Mouse (Mus musculus) megakaryocyte, adult 5-6 weeks (primary cell): ENCODE measurements around the gene Arhgef18. TPM values are rescaled to one million over a fixed set of nuclear protein-coding genes. Genes with fewer than 3 reads are reported as not detected.

Source experiments
- ATAC-seq: 2 replicates; pipeline ENCODE4 v1.8.0; 2016; ENCODE audit warnings: mild to moderate bottlenecking, inconsistent platforms; ENCODE audit not compliant: poor library complexity, severe bottlenecking
- total RNA-seq, 2 experiments: library from RNA; stranded (forward) in 1 of 2; stranded (reverse) in 1 of 2; fragments of 153-499, 151-499 nt in 1 of 2; fragments of 221-1000, 200-1000 nt in 1 of 2; gene quantifications; 2 replicates each; pipeline versions ENCODE4 v1.2.3 to v1.2.4; 2015 to 2017

Gene Arhgef18
- total RNA-seq, 2 experiments from 2014 or later: 38.4 to 45.0 TPM

GRCm38 (mm10) chr8:3394600-3394999 is 1.8 kb downstream of the Arhgef18 start:
- no peak for ATAC-seq

DNA sequence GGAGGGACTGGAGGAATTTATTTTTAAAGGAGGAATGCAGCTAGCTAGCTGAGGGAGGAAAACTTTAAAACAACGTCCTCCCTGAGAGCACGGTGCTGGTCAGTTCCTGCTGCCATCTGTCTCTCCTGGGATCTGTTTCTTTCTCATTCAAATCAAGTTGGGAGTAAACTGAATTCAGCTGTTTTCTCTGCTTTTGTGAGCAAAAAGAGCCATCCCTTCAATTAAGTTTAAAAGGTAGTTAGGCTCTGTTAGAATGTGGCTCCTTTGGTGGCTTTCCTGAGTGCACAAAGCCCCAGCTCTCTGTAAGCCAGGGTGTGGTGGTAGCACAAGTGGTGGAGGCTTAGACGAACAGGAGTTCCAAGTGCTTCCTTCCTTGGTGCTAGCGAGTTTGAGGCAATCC is 2.4 kb downstream of the Arhgef18 start:
- no peak for ATAC-seq

DNA sequence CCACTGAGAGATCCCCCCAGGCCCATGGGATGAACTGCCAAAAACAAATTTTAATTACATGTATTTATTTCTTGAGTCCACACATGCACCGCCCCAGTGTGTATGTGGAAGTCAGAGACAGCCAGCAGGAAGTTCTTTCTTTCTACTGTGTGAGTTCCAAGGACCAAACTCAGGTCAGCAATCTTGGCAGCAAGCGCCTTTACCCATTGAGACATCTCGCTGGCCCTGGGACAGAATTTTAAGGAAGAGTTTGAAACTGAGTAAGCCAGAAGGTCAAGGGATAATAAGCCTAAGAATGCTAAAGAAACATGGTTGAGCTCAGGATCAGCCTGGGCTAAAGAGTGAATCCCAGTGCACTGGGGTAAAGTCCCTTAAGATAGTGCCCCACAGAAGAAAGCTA is 4.8 kb downstream of the Arhgef18 start:
- ATAC-seq: no peak

- ATAC-seq: no peak
Measured at GRCm38 (mm10) chr8:3400509-3400908, 7.7 kb downstream of the Arhgef18 start.

DNA sequence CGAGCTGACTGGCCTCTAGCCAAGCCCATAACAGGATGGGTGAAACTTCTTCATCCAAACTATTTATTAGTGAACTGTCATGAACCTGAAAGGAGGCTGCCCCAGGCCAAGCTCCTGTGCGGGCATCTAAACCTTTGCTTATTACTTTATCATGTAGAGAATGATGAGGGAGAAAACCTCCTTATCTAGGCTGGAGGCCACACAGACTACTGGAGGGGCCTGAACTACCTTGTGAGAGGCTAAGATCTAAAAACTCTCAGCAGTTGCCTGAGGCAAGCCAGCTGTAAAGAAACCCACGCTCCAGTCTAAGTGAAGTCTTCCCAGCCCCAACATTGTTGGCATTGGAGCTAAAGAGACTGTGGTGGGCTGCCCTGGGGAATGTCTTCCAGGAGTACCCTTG is 14.6 kb downstream of the Arhgef18 start:
- no peak for ATAC-seq

DNA sequence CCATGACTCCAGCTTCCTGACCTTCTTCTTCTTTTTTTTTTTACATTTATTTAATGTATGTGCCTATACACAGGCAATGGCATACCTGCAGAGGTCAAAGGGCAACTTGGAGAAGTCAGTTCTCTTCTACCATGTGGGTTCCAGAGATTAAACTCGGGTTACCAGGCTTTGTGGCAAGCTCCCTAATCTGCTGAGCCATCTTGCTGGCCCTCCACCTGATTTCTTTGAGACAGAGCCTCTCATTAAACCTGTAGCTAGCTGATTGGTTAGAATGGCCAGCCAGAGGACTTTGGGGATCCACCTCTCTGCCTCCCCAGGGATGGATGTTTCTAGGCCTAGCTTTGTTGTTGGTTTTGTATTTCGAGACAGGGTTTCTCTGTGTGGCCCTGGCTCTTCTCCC is 18.3 kb downstream of the Arhgef18 start:
- ATAC-seq: no peak

- no peak for ATAC-seq
Measured at GRCm38 (mm10) chr8:3411901-3412301, 19.1 kb downstream of the Arhgef18 start.

- ATAC-seq: no peak
Measured at GRCm38 (mm10) chr8:3412816-3413215, 20.0 kb downstream of the Arhgef18 start.

DNA sequence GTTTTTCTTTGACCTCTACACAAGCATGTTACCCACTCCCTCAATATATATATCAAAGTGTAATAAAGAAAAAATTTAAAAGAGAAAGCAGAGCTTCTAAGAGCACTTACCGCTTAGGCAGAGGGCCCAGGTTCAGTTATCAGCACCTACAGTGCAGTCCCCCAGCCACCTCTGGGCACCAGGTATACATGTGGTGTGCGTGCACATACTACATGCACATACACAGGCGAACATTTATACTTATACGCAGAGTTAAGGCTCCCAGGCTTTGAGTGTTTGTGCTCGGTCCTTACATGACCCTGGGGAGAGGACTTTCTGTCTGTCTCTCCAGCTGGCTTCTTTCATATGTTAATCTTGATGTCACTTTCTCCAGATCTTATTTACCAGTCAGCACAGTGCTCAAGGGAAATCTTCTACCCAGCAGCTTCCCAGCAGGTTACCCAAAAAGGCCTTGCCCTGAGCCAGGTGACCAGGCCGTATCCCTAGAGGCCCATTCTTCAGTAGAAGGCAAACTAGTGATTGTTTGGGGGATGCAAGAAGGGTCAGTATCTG is 21.9 kb downstream of the Arhgef18 start:
- no peak for ATAC-seq

- ATAC-seq: no peak
Measured at GRCm38 (mm10) chr8:3415259-3415658, 22.5 kb downstream of the Arhgef18 start.

DNA sequence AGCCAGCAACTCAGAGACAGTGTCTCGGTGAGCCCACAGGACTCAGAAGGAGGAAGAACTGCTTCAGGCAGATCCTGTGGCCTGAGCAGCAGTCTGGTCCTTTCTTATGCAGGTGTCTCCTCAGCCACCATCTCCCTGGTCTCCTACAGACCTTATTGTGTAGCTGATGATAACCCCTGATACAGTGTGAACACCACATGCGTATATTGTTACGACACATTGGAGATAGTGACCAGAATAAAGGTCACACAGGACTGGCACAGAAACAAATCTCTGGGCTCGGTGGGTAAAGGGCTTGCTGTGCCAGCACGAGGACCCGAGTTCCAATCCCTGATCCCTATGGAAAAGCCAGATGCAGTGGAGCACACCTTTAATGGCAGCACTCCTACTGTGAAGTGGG is 22.9 kb downstream of the Arhgef18 start:
- ATAC-seq: no peak

DNA sequence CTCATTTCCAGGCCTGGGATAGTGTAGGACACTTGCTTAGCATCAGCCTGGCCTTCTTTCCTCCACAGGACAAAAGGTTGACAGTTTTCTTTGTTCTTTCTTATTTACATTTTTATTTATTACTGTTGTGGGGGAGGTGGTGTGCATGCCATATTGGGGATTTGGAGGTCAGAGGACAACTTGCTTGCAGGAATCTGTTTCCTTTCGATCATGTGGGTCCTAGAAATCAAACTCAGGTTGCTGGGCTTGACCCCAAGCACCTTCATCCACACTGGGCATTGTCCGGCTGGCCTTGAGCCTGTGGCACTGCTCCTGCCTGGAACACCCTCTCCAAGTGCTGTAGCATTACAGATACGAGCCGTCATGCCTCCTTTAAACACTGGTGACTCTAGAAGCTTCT is 24.0 kb downstream of the Arhgef18 start:
- no peak for ATAC-seq

GRCm38 (mm10) chr8:3417455-3417854 is 24.6 kb downstream of the Arhgef18 start:
- ATAC-seq: no peak

GRCm38 (mm10) chr8:3418101-3418500 is 25.3 kb downstream of the Arhgef18 start:
- no peak for ATAC-seq

- no peak for ATAC-seq
Measured at GRCm38 (mm10) chr8:3420105-3420706, 27.4 kb downstream of the Arhgef18 start.

- no peak for ATAC-seq
Measured at GRCm38 (mm10) chr8:3421507-3421906, 28.7 kb downstream of the Arhgef18 start.

DNA sequence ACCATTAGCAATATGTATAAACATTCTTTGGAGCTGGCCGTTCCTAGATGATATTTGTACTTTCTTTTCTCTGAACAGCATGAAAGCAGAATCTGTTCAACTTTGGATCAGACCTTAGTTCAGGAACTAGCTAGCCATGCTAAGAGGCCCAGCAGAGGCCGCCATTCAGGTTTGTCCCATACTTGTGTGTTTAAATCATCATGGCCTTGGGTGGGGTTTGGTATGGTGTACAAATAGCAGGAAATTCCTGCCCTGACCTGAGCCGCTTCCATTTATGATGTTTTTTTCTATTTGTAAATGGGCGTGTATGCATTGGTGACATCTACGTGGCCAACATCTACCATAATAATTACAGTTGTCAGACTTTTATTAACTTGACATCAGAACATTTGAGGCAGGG is 32.4 kb downstream of the Arhgef18 start:
- no peak for ATAC-seq

DNA sequence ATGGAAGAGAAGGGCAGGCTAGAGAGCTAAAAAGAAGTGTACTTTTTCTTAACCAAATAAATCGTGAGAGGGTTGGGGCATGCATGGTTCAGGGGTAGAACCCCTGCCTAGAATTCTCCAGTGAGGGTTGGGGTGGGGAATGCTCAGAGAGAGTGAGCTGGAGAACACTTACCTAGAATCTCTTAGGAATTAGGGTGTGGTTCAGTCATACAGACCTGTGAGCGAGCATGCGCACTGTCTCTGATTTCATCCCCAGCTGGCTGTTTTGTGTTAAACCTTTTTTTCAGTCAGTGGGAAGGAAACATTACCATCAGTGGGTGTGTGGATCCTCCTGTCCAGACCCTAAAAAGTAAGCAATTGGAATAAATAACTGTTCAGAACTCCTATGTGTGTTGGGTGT is 33.4 kb downstream of the Arhgef18 start:
- ATAC-seq: no peak

- ATAC-seq: no peak
Measured at GRCm38 (mm10) chr8:3428426-3428825, 35.6 kb downstream of the Arhgef18 start.

- ATAC-seq: no peak
Measured at GRCm38 (mm10) chr8:3429966-3430365, 37.2 kb downstream of the Arhgef18 start.

DNA sequence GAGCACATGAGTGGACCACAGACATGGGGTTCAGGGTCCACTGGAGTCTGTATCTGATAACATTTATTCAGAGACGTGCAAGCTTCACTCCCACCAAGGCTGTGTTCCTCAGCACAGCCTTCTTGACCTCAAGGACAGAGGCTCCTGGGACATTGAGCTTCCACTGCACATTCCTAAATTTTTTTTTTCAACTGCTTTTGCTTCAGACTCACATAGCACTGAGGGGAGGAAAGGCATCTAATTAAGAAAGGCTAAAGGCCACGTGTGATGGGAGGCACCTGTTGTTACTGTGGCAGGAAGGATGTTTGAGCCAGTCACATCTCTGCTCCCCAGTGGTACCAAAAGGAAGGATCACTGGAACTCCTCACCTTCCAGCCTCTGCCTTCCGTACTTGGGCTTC is 38.3 kb downstream of the Arhgef18 start:
- no peak for ATAC-seq

- ATAC-seq: no peak
Measured at GRCm38 (mm10) chr8:3436492-3436891, 43.7 kb downstream of the Arhgef18 start.

DNA sequence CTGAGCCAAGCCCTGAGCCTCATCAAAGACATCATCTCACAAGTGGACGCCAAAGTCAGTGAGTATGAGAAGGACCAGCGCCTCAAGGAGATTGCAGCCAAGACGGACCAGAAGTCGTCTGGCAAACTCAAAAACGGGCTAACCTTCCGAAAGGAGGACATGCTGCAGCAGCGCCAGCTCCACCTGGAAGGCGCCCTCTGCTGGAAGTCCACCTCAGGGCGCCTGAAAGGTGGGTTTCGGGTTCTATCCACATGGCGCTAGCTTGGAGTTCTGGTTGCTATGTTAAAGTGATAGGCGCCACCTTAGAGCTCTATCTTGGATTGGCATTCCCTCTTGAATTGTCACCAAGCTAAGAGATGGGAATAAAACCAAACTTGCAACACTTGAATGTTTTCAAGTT is 46.7 kb downstream of the Arhgef18 start:
- no peak for ATAC-seq
